Mouse (Mus musculus) midbrain, embryonic 10.5 days (tissue): ENCODE measurements around the gene Nudt11. TPM values are rescaled to one million over a fixed set of nuclear protein-coding genes. Genes with fewer than 3 reads are reported as not detected.
"Not testable (repeated sequence)": the region's sequence is repeated elsewhere in the genome, so short reads cannot be mapped to it uniquely, and the experiment has no call there.

ENCODE experiments used
- DNase-seq: peaks from one replicate; pipeline ENCODE4 v3.0.0-alpha.2; 2017; ENCODE audit warnings: low spot score
- H3K27ac ChIP-seq: fragments of 300-500 bp; sonication (generic); replicated peaks from 2 replicates; pipeline ENCODE4 v1.5.1; 2016; ENCODE audit warnings: mild to moderate bottlenecking
- H3K27me3 ChIP-seq: fragments of 300-500 bp; sonication (generic); 2 replicates; pipeline ENCODE4 v1.6.1; 2016; ENCODE audit warnings: low read depth, mild to moderate bottlenecking; ENCODE audit not compliant: poor library complexity, severe bottlenecking
- H3K36me3 ChIP-seq: fragments of 300-500 bp; sonication (generic); 2 replicates; pipeline ENCODE4 v1.6.1; 2016; ENCODE audit warnings: mild to moderate bottlenecking, moderate library complexity
- H3K4me1 ChIP-seq: fragments of 300-500 bp; sonication (generic); 2 replicates; pipeline ENCODE4 v1.6.1; 2016
- H3K4me3 ChIP-seq: fragments of 300-500 bp; sonication (generic); 2 replicates; pipeline ENCODE4 v1.5.1; 2016; ENCODE audit warnings: mild to moderate bottlenecking, moderate library complexity
- H3K9me3 ChIP-seq: fragments of 300-500 bp; sonication (generic); replicated peaks from 2 replicates; pipeline ENCODE4 v1.6.1; 2016; ENCODE audit warnings: mild to moderate bottlenecking
- WGBS: fragments of 180-500 bp; shearing (Covaris S2); methylation state at CpG from one replicate; pipeline ENCODE4 v1.1.7; 2016; 5-methylcytosine and 5-hydroxymethylcytosine counted together
- microRNA-seq: library from miRNA; unstranded; fragments of <30 nt; microRNA quantifications from one replicate; pipeline ENCODE4, GENCODE M21; 2017
- polyA plus RNA-seq: library from polyadenylated mRNA; unstranded; fragments of >200 nt; fragmentation: Nextera tagmentation; extraction: Ambion mirVana; gene quantifications from 2 replicates; pipeline ENCODE4 v1.2.1, GENCODE M21; 2016

The Nudt11 gene
- polyA plus RNA-seq = 5.7 and 6.6 TPM in 2 replicates

GRCm38 (mm10) chrX:6047066-6047935 is at the start of gene Nudt11:
Gene Nudt11 (plus strand): TSS chrX:6047453.
- 11% methylated on average over 13 of the region's 121 CpGs for WGBS
- H3K4me3 ChIP-seq = peak within 1 kb of the TSS; percentile 52
- H3K27ac ChIP-seq = not testable (repeated sequence)

DNA sequence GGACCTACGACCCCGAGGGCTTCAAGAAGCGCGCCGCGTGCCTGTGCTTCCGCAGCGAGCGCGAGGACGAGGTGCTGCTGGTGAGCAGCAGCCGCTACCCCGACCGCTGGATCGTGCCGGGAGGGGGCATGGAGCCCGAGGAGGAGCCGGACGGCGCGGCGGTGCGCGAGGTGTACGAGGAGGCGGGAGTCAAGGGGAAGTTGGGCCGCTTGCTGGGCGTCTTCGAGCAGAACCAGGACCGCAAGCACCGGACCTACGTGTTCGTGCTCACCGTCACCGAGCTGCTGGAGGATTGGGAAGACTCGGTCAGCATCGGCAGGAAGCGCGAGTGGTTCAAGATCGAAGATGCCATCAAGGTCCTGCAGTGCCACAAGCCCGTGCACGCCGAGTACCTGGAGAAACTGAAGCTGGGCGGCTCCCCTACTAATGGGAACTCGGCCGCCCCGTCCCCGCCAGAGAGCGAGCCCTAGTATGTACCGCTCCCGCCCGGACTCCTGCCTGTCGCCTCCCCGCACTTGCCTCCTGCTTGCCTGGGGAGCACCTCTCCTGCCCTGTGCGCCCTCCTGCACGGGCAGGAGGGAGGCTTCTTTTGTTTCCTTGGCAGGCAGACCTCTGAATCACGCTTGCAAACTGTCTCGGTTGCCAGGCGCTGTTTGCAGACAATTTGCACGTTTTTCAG is 822 bp downstream of the Nudt11 start:
- not testable (repeated sequence) for H3K27me3 ChIP-seq, H3K36me3 ChIP-seq, H3K4me1 ChIP-seq, H3K9me3 ChIP-seq, H3K27ac ChIP-seq
- WGBS = 20% methylated on average over 6 of the region's 60 CpGs
- H3K4me3 ChIP-seq = peak overlapping the region; percentile 52
- DNase-seq = peak; percentile 11

More at GRCm38 (mm10) chrX:6047066-6047935, at the start of gene Nudt11:
- not testable (repeated sequence) for H3K36me3 ChIP-seq, H3K9me3 ChIP-seq, H3K27me3 ChIP-seq, DNase-seq, H3K4me1 ChIP-seq

DNA sequence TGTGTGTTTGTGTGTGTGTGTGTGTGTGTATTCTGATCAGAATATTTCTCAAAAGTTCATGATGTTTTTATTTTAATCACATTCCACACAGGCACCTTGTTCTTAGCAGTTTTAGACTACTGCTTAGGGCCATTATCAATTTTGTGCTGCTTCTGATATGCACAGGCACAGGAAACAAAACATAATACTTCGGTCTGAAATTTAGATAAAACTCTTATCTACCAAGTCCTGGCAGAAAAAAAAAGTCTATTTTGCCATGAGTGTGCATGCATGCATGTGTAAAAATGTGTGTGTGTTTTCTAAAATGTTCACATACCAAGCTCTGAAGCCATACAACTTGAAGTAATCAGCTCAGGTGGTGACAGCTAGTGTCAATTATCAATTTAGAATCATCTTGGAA is 14.3 kb downstream of the Nudt11 start:
- 84% methylated on average over 1 of the region's 1 CpGs for WGBS
- Histone ChIP-seq H3K4me3 (no peak overlapping the region), H3K36me3 (no peaks in the 10 kb centered on the region), H3K4me1 (no peaks in the 10 kb centered on the region), H3K9me3 (no peaks in the 10 kb centered on the region), H3K27me3 (no peaks in the 10 kb centered on the region), H3K27ac (no peak overlapping the region)
- DNase-seq = no peak

DNA sequence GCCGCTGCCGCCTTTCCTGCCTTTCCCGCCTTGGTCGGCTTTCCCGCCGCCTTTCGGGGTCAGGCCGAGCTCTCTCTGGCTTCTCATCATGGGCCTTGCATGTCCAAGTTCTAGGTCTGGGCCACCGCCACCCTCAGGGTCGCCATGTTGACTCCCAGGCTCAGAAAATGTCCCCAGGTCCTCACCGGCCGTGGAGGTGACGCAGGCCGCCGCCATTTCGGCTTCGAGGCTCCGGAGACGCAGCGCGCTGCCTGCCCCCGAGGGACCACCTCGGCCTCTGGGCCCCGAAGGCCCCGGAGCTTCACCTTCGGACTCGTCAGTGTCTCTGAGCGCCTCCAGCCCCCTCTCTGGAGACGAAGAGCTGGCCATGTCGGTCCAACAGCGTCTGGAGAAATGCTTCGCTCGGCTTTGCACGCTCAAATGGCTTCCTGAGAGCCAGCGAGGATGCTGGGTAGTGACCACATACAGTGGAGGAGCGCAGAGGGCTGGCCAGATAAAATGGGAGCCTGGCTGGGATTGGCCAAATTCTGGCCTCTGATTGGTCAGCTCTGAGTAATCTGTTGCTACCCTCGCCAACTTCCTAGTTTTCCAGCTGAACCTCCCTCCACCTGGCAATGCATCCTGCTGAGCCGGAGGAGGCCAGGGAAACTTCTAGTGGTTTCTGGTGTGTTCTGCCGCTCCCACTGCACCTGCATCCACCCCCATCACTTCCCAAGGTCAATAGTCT is 35.9 kb downstream of the Nudt11 start, which contains the start of gene AU022751:
TSS of gene AU022751 (minus strand) at position 466 of the 727 bp plus-strand sequence.
- DNase-seq = no peak
- 89% methylated on average over 39 of the region's 39 CpGs for WGBS
- H3K36me3 ChIP-seq = 0 out of 2 replicates have a peak, but pooled peaks cover 3% of the 10 kb centered on the region
- H3K27me3 ChIP-seq = no peaks in the 10 kb centered on the region
- peaks cover 25% of the 10 kb centered on the region for H3K9me3 ChIP-seq
- H3K27ac ChIP-seq = no peak within 1 kb of the TSS
- H3K4me3 ChIP-seq = no peak within 1 kb of the TSS
- no peaks in the 10 kb centered on the region for H3K4me1 ChIP-seq

GRCm38 (mm10) chrX:6091547-6091946 is 44.3 kb downstream of the Nudt11 start:
- 21% methylated on average over 12 of the region's 12 CpGs for WGBS
- H3K27ac ChIP-seq = peak overlapping the region; percentile 74
- no peaks in the 10 kb centered on the region for H3K9me3 ChIP-seq
- H3K4me1 ChIP-seq = no peaks in the 10 kb centered on the region
- DNase-seq = no peak
- H3K4me3 ChIP-seq = peak overlapping the region; percentile 51
- H3K36me3 ChIP-seq = no peaks in the 10 kb centered on the region
- no peaks in the 10 kb centered on the region for H3K27me3 ChIP-seq

GRCm38 (mm10) chrX:6091996-6092757 is 44.9 kb downstream of the Nudt11 start:
- Histone ChIP-seq H3K36me3 (no peaks in the 10 kb centered on the region), H3K27me3 (no peaks in the 10 kb centered on the region), H3K9me3 (no peaks in the 10 kb centered on the region), H3K4me1 (no peaks in the 10 kb centered on the region), H3K4me3 (peak overlapping the region; percentile 51), H3K27ac (peak overlapping the region; percentile 74)
- DNase-seq = peak; percentile 69
- WGBS = 10% methylated on average over 30 of the region's 30 CpGs

Small RNA genes within 50 kb of the gene (microRNA-seq; reads per million reads assigned to microRNA genes)
- gene Gm27360 = not detected

Other genes with a start within 250 kb of the Nudt11 start
- not detected in 2 replicates for gene AU022751, start 36.0 kb downstream of the Nudt11 start, polyA plus RNA-seq
- gene Nudt10, start 125.6 kb downstream of the Nudt11 start, polyA plus RNA-seq = 14.4 and 17.8 TPM in 2 replicates